Mouse (Mus musculus): ENCODE data around the gene Dhx33. TPM values are rescaled to one million over a fixed set of nuclear protein-coding genes. Genes with fewer than 3 reads are reported as not detected.

The Dhx33 gene
- total and polyA plus RNA-seq, 3 experiments = 42.6 to 49.8 TPM; not detected in 1

GRCm38 (mm10) chr11:71029403-71030118 is 25.3 kb upstream of the Dhx33 start:
- H3K27me3 ChIP-seq (ENCODE audit: control insufficient read depth in 1 of 2, insufficient read depth in 2 of 2, low read length in 2 of 2) = no peaks in the 10 kb centered on the region
- no peaks in the 10 kb centered on the region for H3K4me1 ChIP-seq (ENCODE audit: control insufficient read depth in 1 of 2, insufficient read depth in 2 of 2, low read length in 2 of 2)
- TF ChIP-seq GATA1 (IDR thresholded peaks at IDR 0.05; ENCODE audit: low read depth, low read length) = no peak
- peak in 1 of 3 experiments; percentile 10; a peak in 1 of 6 replicates for TF ChIP-seq CTCF (IDR thresholded peaks at IDR 0.05 in 2 of 3, conservative IDR thresholded peaks at IDR 0.05 in 1 of 3; ENCODE audit: control insufficient read depth in 1 of 3, insufficient read depth in 1 of 3, low read depth in 2 of 3, low read length in 3 of 3, poor library complexity in 1 of 3, severe bottlenecking in 1 of 3)
- no peak for TF ChIP-seq E2F4 (IDR thresholded peaks at IDR 0.05; ENCODE audit: borderline replicate concordance, low read depth, low read length)
- no peak for TF ChIP-seq MAX (IDR thresholded peaks at IDR 0.05; ENCODE audit: low read length)
- H3K36me3 ChIP-seq (ENCODE audit: control insufficient read depth in 1 of 2, insufficient read depth in 2 of 2, low read length in 2 of 2) = peaks cover 0 to 18% of the 10 kb centered on the region in 2 experiments; a peak in 2 of 4 replicates
- no peak overlapping the region for H3K9ac ChIP-seq (ENCODE audit: control insufficient read depth, low read depth, low read length, poor library complexity, severe bottlenecking)
- no peak for DNase-seq (ENCODE audit: low read depth, low spot score)
- H3K9me3 ChIP-seq (replicated peaks; ENCODE audit: insufficient read depth, low read length) = no peaks in the 10 kb centered on the region
- H3K79me2 ChIP-seq (ENCODE audit: control insufficient read depth, insufficient read depth, low read length, poor library complexity) = peaks cover 1% of the 10 kb centered on the region; the same call in 1 of the 2 replicates
- H3K4me3 ChIP-seq (ENCODE audit: control insufficient read depth in 1 of 2, insufficient read depth in 1 of 2, low read depth in 2 of 2, low read length in 2 of 2) = no peak overlapping the region
- H3K27ac ChIP-seq (ENCODE audit: control insufficient read depth, low read depth, low read length) = no peak overlapping the region

GRCm38 (mm10) chr11:71028280-71028679 is 24.0 kb upstream of the Dhx33 start:
- peaks cover 4% of the 10 kb centered on the region; the same call in 1 of the 2 replicates for H3K79me2 ChIP-seq (ENCODE audit: control insufficient read depth, insufficient read depth, low read length, poor library complexity)
- peaks cover 0 to 19% of the 10 kb centered on the region in 2 experiments; a peak in 2 of 4 replicates for H3K36me3 ChIP-seq (ENCODE audit: control insufficient read depth in 1 of 2, insufficient read depth in 2 of 2, low read length in 2 of 2)
- no peaks in the 10 kb centered on the region for H3K27me3 ChIP-seq (ENCODE audit: control insufficient read depth in 1 of 2, insufficient read depth in 2 of 2, low read length in 2 of 2)
- H3K9ac ChIP-seq (ENCODE audit: control insufficient read depth, low read depth, low read length, poor library complexity, severe bottlenecking) = no peak overlapping the region
- H3K27ac ChIP-seq (ENCODE audit: control insufficient read depth, low read depth, low read length) = no peak overlapping the region
- no peaks in the 10 kb centered on the region for H3K9me3 ChIP-seq (replicated peaks; ENCODE audit: insufficient read depth, low read length)
- no peak overlapping the region for H3K4me3 ChIP-seq (ENCODE audit: control insufficient read depth in 1 of 2, insufficient read depth in 1 of 2, low read depth in 2 of 2, low read length in 2 of 2)
- DNase-seq (ENCODE audit: low read depth, low spot score) = no peak
- TF ChIP-seq ETS1 (IDR thresholded peaks at IDR 0.05; ENCODE audit: low read depth, low read length) = no peak
- no peak for TF ChIP-seq CHD1 (IDR thresholded peaks at IDR 0.05; ENCODE audit: low read depth, low read length)
- no peak for TF ChIP-seq CHD2 (IDR thresholded peaks at IDR 0.05; ENCODE audit: low read length)
- no peak for TF ChIP-seq KAT2A (conservative IDR thresholded peaks at IDR 0.05; ENCODE audit: low read depth, low read length)
- TF ChIP-seq ELF1 (IDR thresholded peaks at IDR 0.05; ENCODE audit: low read depth, low read length) = no peak
- TF ChIP-seq TCF12 (IDR thresholded peaks at IDR 0.05; ENCODE audit: low read depth, low read length) = no peak
- no peak for TF ChIP-seq USF2 (IDR thresholded peaks at IDR 0.05; ENCODE audit: borderline replicate concordance in 1 of 2, insufficient read depth in 1 of 2, low read depth in 1 of 2, low read length in 2 of 2)
- TF ChIP-seq MEF2A (IDR thresholded peaks at IDR 0.05; ENCODE audit: extremely low read depth, insufficient replicate concordance, low read depth, low read length, poor library complexity, severe bottlenecking) = no peak
- TF ChIP-seq SIN3A (IDR thresholded peaks at IDR 0.05; ENCODE audit: low read length) = no peak
- no peak for TF ChIP-seq MAX (IDR thresholded peaks at IDR 0.05; ENCODE audit: low read length)
- TF ChIP-seq E2F4 (IDR thresholded peaks at IDR 0.05; ENCODE audit: borderline replicate concordance, low read depth, low read length) = no peak
- no peak for TF ChIP-seq ZKSCAN1 (IDR thresholded peaks at IDR 0.05; ENCODE audit: low read depth, low read length)
- no peak for TF ChIP-seq EP300 (IDR thresholded peaks at IDR 0.05; ENCODE audit: low read depth in 1 of 2, low read length in 2 of 2)
- no peak for TF ChIP-seq NELFE (IDR thresholded peaks at IDR 0.05; ENCODE audit: low read depth, low read length)
- TF ChIP-seq GABPA (IDR thresholded peaks at IDR 0.05; ENCODE audit: low read depth, low read length) = no peak
- H3K4me1 ChIP-seq (ENCODE audit: control insufficient read depth in 1 of 2, insufficient read depth in 2 of 2, low read length in 2 of 2) = no peaks in the 10 kb centered on the region

Measured in MEL (cell line).